Mouse (Mus musculus) forebrain, embryonic 14.5 days (tissue): ENCODE data around the gene 9330182L06Rik. TPM values are rescaled to one million over a fixed set of nuclear protein-coding genes. Genes with fewer than 3 reads are reported as not detected.

Source experiments
- ATAC-seq: fragments of 200-750 bp; cut with Nextera tagmentation; 2 replicates; pipeline ENCODE4 v1.8.0; 2017; ENCODE audit warnings: mild to moderate bottlenecking, moderate library complexity
- DNase-seq: peaks from one replicate; pipeline ENCODE4 v3.0.0-alpha.2; 2015; ENCODE audit warnings: low spot score
- H3K27ac ChIP-seq: fragments of 300-500 bp; sonication (generic); 2 replicates; pipeline ENCODE4 v1.5.1; 2014; ENCODE audit warnings: low read depth, mild to moderate bottlenecking, control low read depth, low read length, moderate library complexity
- H3K27me3 ChIP-seq: fragments of 300-500 bp; sonication (generic); replicated peaks from 2 replicates; pipeline ENCODE4 v1.6.1; 2014; ENCODE audit warnings: low read length, control low read depth, mixed read lengths; ENCODE audit not compliant: control insufficient read depth, insufficient read depth
- H3K36me3 ChIP-seq: fragments of 300-500 bp; sonication (generic); 2 replicates; pipeline ENCODE4 v1.6.1; 2014; ENCODE audit warnings: low read length, control low read depth; ENCODE audit not compliant: control insufficient read depth, insufficient read depth
- H3K4me1 ChIP-seq: fragments of 300-500 bp; sonication (generic); 2 replicates; pipeline ENCODE4 v1.6.1; 2014; ENCODE audit warnings: antibody characterized with exemption, low read length, control low read depth; ENCODE audit not compliant: control insufficient read depth, insufficient read depth
- H3K4me2 ChIP-seq: fragments of 300-500 bp; sonication (generic); 2 replicates; pipeline ENCODE4 v1.6.1; 2014; ENCODE audit warnings: mild to moderate bottlenecking, control low read depth, low read length
- H3K4me3 ChIP-seq: fragments of 300-500 bp; sonication (generic); 2 replicates; pipeline ENCODE4 v1.5.1; 2014; ENCODE audit warnings: low read depth, low read length, control low read depth
- H3K9ac ChIP-seq: fragments of 300-500 bp; sonication (generic); 2 replicates; pipeline ENCODE4 v1.6.1; 2014; ENCODE audit warnings: mild to moderate bottlenecking, low read length, control low read depth, moderate library complexity
- H3K9me3 ChIP-seq: fragments of 300-500 bp; sonication (generic); replicated peaks from 2 replicates; pipeline ENCODE4 v1.6.1; 2016; ENCODE audit warnings: low read length, control low read depth, mixed read lengths; ENCODE audit not compliant: control insufficient read depth
- WGBS: fragments of 180-500 bp; shearing (Covaris S2); extraction: QIAGEN DNeasy Blood & Tissue Kit; methylation state at CpG from one replicate; pipeline ENCODE4 v1.1.7; 2014; 5-methylcytosine and 5-hydroxymethylcytosine counted together
- polyA plus RNA-seq: library from polyadenylated mRNA; unstranded; fragments of >200 nt; fragmentation: Nextera tagmentation; extraction: Ambion mirVana; gene quantifications from 2 replicates; pipeline ENCODE4 v1.2.1, GENCODE M21; 2014

Gene 9330182L06Rik
- polyA plus RNA-seq, 1 experiment from 2014 or later, result 7.7 TPM

DNA sequence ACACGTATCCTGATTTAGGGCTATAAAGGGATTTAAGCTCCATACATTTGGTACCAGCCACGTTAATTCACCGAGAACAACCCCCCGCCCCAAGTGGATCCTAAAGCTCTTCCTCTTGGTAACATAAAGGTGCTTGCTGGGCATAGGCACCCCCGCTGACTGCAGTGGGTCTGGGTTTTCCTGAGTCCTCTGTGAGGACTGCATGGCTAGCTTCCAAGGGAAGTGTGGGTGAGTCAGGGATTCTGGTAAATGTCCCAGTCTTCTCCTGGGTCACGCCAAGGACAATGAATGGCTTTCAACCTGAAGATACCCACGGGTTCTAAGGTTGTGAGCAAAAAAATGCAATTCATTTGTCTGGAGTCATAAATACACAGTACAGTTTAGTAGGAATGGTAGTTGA, 124.0 kb downstream of the 9330182L06Rik start:
- H3K27ac ChIP-seq, result no peak overlapping the region
- H3K9ac ChIP-seq, result no peak overlapping the region
- no peaks in the 10 kb centered on the region for H3K27me3 ChIP-seq
- no peaks in the 10 kb centered on the region for H3K4me1 ChIP-seq
- DNase-seq (no peak), ATAC-seq (no peak)
- H3K9me3 ChIP-seq, result no peaks in the 10 kb centered on the region
- no peak overlapping the region for H3K4me3 ChIP-seq
- no peaks in the 10 kb centered on the region for H3K36me3 ChIP-seq
- 83% methylated on average over 7 of the region's 7 CpGs for WGBS
- no peak overlapping the region for H3K4me2 ChIP-seq

DNA sequence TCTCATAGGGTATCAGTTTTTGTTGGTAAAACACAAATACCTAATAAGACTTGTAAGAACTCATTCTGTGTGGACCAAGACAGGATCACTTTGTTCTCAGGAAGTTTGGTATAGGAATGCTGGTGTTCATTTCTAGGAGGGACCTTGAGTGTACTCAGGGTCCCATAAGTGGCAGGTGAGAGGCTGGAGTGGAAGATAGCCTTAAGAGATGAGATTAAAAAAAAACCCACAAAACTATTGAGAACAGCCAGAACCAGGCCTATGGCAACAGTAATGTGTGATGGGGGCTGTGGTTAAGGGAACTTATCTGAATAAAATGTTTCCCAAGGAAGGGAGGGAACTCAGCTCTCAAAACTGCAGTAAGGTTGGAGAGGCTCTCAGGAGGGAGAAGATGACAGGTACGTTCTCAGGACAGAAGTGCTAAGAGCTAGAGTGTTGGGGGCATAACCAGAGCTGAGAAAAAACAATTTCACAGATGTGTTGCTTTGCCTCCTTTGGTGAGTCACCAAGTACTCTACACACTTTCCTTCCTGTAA, 126.0 kb downstream of the 9330182L06Rik start:
- H3K4me1 ChIP-seq, result no peaks in the 10 kb centered on the region
- DNase-seq (no peak), ATAC-seq (no peak)
- H3K4me3 ChIP-seq, result no peak overlapping the region
- no peak overlapping the region for H3K4me2 ChIP-seq
- H3K9me3 ChIP-seq, result no peaks in the 10 kb centered on the region
- H3K36me3 ChIP-seq, result no peaks in the 10 kb centered on the region
- no peak overlapping the region for H3K9ac ChIP-seq
- WGBS, result 81% methylated on average over 1 of the region's 1 CpGs
- no peaks in the 10 kb centered on the region for H3K27me3 ChIP-seq
- H3K27ac ChIP-seq, result no peak overlapping the region

DNA sequence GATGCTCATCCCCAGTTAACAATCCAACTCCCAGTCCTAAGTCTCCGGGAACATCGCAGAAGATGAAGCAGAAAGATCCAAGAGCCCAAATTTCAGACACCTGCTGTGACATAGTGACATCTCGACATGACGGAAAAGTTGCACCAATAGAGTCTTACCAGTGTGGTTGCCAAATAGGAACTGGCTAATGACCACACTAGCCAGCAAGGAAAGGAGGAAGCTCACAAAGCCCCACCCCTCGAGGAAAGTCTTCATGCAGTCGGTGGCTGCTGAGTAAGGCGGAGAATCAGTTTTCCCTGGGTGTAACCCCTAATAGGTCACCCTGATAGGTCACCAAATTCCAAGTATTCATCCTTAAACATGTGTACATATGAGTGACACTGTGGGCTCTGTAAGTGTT, 151.2 kb downstream of the 9330182L06Rik start:
- H3K36me3 ChIP-seq, result no peaks in the 10 kb centered on the region
- H3K27ac ChIP-seq, result no peak overlapping the region
- ATAC-seq, result no peak
- 91% methylated on average over 7 of the region's 7 CpGs for WGBS
- H3K4me3 ChIP-seq, result no peak overlapping the region
- no peak for DNase-seq
- H3K9me3 ChIP-seq, result no peaks in the 10 kb centered on the region
- no peaks in the 10 kb centered on the region for H3K27me3 ChIP-seq
- no peak overlapping the region for H3K9ac ChIP-seq
- no peak overlapping the region for H3K4me2 ChIP-seq
- no peaks in the 10 kb centered on the region for H3K4me1 ChIP-seq

DNA sequence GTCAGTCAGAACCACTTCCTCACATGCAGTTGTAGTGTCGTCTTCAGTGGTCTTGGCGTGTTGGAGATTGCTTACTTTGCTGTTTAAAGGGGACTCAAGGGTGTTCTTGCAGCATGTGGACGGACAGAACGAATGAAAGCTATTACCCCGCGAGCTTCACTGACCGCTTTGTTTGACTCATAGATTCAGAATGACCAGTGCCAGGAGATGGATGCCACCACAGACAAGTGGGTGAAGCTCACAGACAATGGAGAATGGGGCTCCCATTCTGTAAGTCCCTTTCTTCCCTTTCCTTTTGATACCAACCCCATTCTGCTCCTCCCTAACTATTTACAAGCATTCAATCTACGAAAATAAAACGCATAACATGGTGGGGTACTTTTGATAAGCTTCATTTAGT, 151.9 kb downstream of the 9330182L06Rik start:
- Histone ChIP-seq H3K4me1 (no peaks in the 10 kb centered on the region), H3K9me3 (no peaks in the 10 kb centered on the region), H3K27ac (no peak overlapping the region), H3K36me3 (no peaks in the 10 kb centered on the region), H3K27me3 (no peaks in the 10 kb centered on the region), H3K9ac (no peak overlapping the region), H3K4me3 (no peak overlapping the region), H3K4me2 (no peak overlapping the region)
- ATAC-seq (no peak), DNase-seq (no peak)
- WGBS, result 84% methylated on average over 9 of the region's 9 CpGs

DNA sequence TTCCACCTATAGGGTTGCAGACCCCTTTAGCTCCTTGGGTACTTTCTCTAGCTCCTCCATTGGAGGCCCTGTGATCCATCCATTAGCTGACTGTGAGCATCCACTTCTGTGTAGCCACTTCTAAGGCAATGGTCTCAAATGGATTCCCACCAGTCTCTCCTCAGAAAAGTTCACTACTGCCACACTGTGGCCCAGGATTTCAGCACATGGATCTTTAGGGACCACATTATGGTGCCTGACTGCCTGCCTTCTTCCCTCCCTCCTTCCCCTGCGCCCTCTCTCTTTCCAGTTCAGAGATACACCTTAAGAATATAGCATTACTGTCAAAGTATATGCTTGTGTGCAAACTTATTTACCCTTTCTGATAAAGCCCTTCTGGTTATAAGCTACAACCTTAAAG, 154.0 kb downstream of the 9330182L06Rik start:
- H3K9me3 ChIP-seq, result no peaks in the 10 kb centered on the region
- 0 out of 2 replicates have a peak, but pooled peaks have one; percentile 44 for ATAC-seq
- WGBS, result 32% methylated on average over 1 of the region's 1 CpGs
- H3K27me3 ChIP-seq, result no peaks in the 10 kb centered on the region
- H3K4me1 ChIP-seq, result no peaks in the 10 kb centered on the region
- H3K4me2 ChIP-seq, result no peak overlapping the region
- H3K9ac ChIP-seq, result no peak overlapping the region
- no peaks in the 10 kb centered on the region for H3K36me3 ChIP-seq
- no peak overlapping the region for H3K27ac ChIP-seq
- no peak overlapping the region for H3K4me3 ChIP-seq
- DNase-seq, result peak; percentile 49

DNA sequence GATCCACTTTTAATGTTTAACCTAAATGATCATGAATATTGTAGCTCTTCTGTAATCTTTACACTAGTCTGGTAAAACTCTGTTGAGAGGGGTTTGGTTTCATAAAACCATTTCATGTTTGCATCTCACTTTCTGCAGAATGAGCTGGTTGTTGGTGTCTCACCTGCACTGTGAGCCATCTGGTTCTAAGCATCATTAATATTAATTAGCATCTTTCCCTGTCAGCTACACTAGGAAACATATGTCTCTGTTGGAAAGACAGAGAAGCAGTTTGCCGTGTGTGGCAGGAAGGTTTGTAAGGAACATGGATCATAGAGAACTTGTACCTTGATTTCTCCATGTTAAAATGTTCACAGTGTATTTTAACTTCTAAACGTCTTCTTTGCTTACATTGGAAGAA, 158.5 kb downstream of the 9330182L06Rik start:
- no peaks in the 10 kb centered on the region for H3K9me3 ChIP-seq
- 44% methylated on average over 2 of the region's 2 CpGs for WGBS
- peak; percentile 68 for DNase-seq

DNA sequence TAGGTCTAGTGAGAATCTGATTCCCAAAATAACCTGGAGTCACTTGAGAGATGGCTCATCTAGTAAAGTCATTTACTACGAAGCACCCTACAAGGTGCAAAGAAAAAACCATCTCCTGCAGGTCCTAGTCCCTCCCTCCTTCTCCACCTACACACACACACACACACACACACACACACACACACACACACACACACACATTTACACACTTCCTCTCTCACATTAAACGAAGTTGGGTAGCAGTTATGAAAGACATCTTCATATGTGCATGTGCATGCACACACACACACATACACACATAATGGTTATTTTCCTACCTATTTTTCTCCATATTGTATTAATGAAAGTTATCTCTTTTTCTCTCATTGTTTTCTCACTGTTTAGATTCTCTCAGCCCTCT, 161.2 kb downstream of the 9330182L06Rik start:
- Histone ChIP-seq H3K4me1 (no peaks in the 10 kb centered on the region), H3K27ac (no peak overlapping the region), H3K4me2 (no peak overlapping the region), H3K4me3 (no peak overlapping the region), H3K36me3 (no peaks in the 10 kb centered on the region), H3K9me3 (no peaks in the 10 kb centered on the region), H3K27me3 (no peaks in the 10 kb centered on the region), H3K9ac (no peak overlapping the region)
- DNase-seq (no peak), ATAC-seq (no peak)
- WGBS, result 78% methylated on average over 2 of the region's 2 CpGs

More for the DNA sequence above, 158.5 kb downstream of the 9330182L06Rik start:
- H3K4me1 ChIP-seq, result no peaks in the 10 kb centered on the region
- ATAC-seq, result peak; percentile 67; the same call in 1 of the 2 replicates
- no peak overlapping the region for H3K9ac ChIP-seq
- H3K36me3 ChIP-seq, result no peaks in the 10 kb centered on the region
- no peak overlapping the region for H3K4me3 ChIP-seq
- H3K27me3 ChIP-seq, result no peaks in the 10 kb centered on the region
- no peak overlapping the region for H3K4me2 ChIP-seq
- no peak overlapping the region for H3K27ac ChIP-seq

DNA sequence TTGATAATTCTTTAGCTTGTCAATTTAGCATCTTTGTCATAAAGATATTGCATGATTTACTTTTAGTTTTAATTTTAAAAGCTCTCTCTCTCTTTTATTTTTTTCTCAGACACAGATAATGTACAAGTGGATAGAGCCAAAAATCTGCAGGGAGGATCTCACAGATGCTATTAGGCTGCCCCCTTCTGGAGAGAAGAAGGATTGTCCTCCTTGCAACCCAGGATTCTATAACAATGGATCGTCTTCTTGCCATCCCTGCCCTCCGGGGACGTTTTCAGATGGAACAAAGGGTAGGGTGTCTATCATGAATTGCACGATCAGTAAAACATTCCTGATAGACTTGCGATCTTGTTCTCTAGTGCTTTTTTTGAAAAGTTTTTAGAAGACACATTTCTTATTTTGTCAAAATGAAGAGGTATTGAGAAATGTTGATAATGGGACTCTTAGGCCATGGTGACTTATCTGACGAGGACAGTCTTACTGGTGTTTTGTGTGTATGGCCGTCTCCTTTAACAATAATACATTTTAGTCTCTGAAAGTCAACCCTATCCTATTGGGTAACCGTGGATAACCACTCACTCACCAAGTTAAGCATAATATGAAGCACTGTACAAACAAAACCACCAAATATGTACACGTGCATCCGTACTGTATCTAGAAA, 161.8 kb downstream of the 9330182L06Rik start:
- peak; percentile 69 for ATAC-seq
- no peak overlapping the region for H3K27ac ChIP-seq
- no peaks in the 10 kb centered on the region for H3K36me3 ChIP-seq
- no peak overlapping the region for H3K4me3 ChIP-seq
- 45% methylated on average over 10 of the region's 10 CpGs for WGBS
- H3K27me3 ChIP-seq, result no peaks in the 10 kb centered on the region
- H3K9ac ChIP-seq, result no peak overlapping the region
- DNase-seq, result peak; percentile 88
- H3K4me1 ChIP-seq, result no peaks in the 10 kb centered on the region
- no peak overlapping the region for H3K4me2 ChIP-seq
- no peaks in the 10 kb centered on the region for H3K9me3 ChIP-seq

DNA sequence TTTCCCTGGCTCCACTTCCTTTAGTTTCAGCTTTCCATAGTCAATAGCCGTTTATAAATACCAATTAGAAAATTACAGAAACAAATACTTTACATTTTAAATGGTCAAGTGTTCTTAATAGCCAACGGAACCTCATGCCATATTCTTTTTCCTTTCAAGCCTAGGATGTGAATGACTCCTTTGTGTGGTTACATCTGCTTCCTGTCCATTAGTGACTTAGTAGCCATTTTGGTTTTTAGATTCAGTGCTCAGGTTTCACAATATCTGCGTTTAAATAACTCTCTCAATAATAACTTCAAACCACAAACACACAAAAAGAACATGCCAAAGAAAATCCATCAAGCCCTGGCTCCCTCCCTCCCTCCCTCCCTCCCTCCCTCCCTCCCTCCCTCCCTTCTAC, 162.8 kb downstream of the 9330182L06Rik start:
- no peak for ATAC-seq

More for the DNA sequence above, 162.8 kb downstream of the 9330182L06Rik start:
- no peak overlapping the region for H3K4me3 ChIP-seq
- no peaks in the 10 kb centered on the region for H3K27me3 ChIP-seq
- H3K4me2 ChIP-seq, result no peak overlapping the region
- no peak overlapping the region for H3K27ac ChIP-seq
- no peaks in the 10 kb centered on the region for H3K9me3 ChIP-seq
- no peak overlapping the region for H3K9ac ChIP-seq
- DNase-seq, result no peak
- no peaks in the 10 kb centered on the region for H3K4me1 ChIP-seq
- H3K36me3 ChIP-seq, result no peaks in the 10 kb centered on the region
- 62% methylated on average over 3 of the region's 3 CpGs for WGBS
